Mouse (Mus musculus): Measurements from ENCODE around the gene Cdc14a.

DNA sequence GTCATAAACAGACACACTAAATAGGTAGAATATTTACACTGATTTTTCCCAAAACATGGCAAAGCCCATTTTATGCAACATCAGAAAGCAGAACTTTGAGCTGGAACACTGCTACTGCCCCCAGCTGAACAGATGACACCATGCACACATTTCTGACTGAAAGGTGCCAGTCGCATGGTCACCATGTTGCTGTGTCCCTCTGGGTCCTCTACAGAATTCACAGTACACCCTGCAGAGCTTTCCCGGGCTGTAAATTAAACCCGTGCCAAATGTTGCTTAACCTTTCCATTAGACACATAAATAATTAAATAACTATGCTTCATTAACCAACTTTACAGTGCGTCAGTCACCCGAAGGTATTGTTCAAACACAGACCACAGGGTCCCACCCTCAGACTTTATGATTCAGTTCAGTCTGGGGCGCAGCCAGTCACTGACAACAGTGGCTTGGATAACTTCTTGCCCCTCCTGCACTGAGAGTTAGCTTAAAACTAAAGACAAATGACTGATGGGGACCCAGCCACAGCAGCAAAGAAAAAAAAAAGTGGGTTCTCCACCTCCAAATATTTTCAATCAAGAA is 73.4 kb downstream of the Cdc14a start:
- TF ChIP-seq CTCF (IDR thresholded peaks at IDR 0.05; ENCODE audit: low read depth, low read length) (no peak), GATA2 (IDR thresholded peaks at IDR 0.05; ENCODE audit: borderline replicate concordance, low read depth, low read length) (no peak), POLR2AphosphoS5 (IDR thresholded peaks at IDR 0.05; ENCODE audit: insufficient replicate concordance, low read depth, low read length) (no peak), GATA1 (IDR thresholded peaks at IDR 0.05; ENCODE audit: borderline replicate concordance, low read length) (no peak)

Measured in G1E (cell line).